Mouse (Mus musculus) CD4-positive, CD25-positive, alpha-beta regulatory T cell, adult 2 months (primary cell): ENCODE measurements around the gene Tsc22d2.
A peak's percentile ranks its signal among the peaks of the same experiment; 100 is the strongest.

Source experiments
- DNase-seq: peaks from one replicate; pipeline ENCODE4 v3.0.0-alpha.2; 2012; ENCODE audit warnings: low read depth, low spot score

The Tsc22d2 gene

GRCm38 (mm10) chr3:58414234-58414938 is at the start of gene Tsc22d2:
Gene Tsc22d2, plus strand, starts transcription at chr3:58414715.
- DNase-seq: peak; percentile 98

DNA sequence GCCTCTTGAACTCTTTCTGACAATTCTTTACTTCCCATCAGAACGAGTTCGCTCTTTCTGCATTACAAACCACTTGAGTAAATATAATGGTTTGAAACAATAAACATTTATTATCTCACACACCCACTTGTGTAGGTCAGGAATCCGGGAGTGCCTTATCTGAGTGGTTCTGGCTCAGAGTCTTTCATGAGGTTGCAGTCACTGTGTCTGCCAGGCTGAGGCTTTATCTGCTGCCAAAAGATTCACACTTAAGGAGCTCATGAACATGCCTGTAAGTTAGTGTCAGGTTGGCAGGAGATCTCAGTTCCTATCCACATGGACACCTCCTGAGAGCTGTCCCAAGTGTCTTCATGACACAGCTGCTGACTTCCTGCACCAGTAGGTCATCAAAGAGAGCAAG is 47.8 kb upstream of the Tsc22d2 start:
- DNase-seq: no peak

DNA sequence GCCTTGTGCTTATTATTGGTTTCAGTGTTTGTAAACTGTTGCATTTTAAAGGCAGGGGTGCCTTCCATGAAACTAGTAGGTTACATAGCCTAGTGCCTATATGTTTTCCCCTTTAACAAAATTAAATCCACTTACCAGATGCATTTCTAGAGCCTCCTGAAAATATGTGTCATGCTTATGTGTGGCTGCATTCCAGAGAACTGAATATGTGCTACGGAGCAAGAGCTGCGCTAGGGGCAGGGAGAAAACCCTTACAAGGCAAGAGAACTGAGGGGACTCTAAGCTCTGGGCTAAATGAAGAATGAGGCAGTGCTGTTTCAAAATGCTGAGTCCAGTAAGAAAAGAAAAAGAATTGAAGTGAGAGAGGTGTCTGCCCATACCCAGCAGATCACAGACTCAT is 43.7 kb upstream of the Tsc22d2 start:
- no peak for DNase-seq

DNA sequence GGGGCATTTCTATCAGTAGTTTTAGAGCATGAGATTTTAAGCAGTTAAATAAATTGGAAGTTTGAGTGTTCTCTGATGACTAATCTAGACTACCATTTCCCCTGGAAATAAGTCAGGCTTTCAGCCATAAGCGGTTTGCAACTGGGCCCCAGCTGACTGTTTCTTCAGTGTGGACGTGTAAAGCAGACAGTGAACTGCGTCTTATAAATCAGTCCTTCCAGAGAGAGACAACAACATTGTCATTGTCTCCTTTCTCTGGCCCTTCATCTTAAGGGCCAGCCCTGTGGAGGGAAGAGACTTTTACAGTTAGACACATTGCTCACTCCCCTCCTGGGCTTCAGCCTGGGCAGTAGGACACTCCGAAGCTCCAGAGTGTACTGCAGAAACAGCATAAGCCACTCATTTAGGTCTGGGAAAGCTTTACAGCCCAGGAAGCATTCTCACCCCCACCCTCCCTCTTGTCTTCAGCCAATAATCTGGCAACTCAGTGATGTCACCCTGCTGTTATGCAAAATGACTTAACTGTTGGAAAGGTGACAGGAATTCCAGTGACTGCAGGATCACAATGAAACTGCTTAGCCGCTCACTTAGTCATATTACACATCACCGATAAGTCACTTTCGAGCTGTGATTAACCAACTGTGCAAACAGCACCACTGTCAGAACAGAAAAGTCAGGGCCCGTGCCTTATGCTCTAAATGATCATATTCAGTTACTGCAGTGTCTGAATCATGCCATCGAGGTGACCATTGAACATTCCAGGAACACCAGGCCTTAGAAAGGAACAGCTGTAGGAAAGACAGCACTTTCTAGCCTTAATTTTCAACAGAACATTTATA is 42.2 kb upstream of the Tsc22d2 start:
- DNase-seq: no peak

DNA sequence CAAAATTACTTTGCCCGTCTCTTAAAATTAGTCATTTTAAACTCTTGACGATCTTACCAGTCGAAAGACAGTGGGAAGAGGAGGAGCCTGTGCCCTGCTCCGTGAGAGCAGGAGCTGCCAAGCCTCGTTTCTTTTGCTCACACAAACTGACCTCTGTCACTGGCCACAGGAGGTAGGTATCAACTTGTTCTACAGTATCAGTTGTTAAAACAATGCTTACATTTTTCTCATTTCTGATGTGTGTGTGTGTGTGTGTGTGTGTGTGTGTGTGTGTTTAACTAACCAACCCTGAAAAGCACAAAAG is 41.7 kb upstream of the Tsc22d2 start:
- DNase-seq: no peak

- no peak for DNase-seq
These were observed 40.2 kb upstream of the Tsc22d2 start for GRCm38 (mm10) chr3:58374281-58374680.

DNA sequence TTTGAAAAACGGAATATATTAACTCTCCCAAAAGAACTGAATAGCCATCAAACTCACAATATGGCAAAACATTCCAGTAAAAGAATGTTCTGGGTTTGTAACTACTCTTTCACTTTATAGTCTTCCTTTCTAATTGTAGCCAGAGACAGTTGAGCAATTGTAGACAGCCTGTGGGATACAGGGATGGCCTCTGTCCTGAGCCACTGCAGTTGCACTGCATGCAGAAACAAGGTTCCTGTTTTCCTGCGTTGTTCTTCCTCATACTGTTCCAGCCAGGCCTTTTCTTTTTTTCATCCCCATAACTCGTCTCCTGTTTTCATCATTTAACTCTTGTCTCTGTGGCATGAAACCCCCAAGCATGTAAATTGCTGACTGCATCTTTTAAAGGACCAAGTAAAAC is 37.8 kb upstream of the Tsc22d2 start:
- DNase-seq: no peak

GRCm38 (mm10) chr3:58377589-58378134 is 36.9 kb upstream of the Tsc22d2 start:
- no peak for DNase-seq

DNA sequence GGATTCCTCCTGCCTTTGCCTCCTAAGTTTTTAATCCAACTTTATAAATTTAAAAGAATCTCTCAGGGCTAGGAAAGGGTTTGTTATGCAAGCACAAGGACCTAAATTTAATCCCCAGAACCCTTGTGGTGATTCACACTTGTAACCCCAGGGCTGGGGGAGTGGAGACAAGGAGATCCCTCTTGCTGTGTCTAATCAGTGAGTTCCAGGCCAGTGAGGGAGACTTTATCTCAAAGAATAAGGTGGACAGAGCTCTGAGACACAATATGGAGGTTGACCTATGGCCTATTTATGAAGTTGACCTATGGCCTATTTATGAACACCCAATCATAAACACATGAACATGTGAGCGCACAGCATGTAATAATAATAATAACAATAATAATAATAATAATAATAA is 31.8 kb upstream of the Tsc22d2 start:
- DNase-seq: no peak

- no peak for DNase-seq
These were observed 29.5 kb upstream of the Tsc22d2 start for GRCm38 (mm10) chr3:58385060-58385459.

- no peak for DNase-seq
These were observed 25.8 kb upstream of the Tsc22d2 start for GRCm38 (mm10) chr3:58388731-58389130.

DNA sequence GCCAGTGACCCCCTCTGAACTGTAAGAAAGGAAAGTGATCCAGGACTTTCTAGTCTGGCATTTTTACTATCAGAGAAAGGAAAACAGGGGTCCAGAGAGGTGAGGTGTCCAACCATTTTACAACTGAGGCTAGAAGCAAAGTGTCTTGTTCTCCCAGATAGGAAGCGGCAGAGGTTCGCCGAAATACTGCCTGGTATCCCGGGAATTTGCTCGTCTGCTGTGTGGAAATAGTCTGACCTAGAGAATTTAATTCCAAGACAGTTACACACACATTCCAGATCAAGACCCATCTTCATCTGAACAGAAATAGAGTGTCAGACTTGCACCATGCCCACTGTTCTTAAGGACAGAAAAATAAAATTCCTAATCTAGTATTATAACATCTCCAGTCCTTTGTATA is 16.0 kb upstream of the Tsc22d2 start:
- DNase-seq: no peak

- no peak for DNase-seq
These were observed 14.6 kb upstream of the Tsc22d2 start for GRCm38 (mm10) chr3:58399931-58400330.

DNA sequence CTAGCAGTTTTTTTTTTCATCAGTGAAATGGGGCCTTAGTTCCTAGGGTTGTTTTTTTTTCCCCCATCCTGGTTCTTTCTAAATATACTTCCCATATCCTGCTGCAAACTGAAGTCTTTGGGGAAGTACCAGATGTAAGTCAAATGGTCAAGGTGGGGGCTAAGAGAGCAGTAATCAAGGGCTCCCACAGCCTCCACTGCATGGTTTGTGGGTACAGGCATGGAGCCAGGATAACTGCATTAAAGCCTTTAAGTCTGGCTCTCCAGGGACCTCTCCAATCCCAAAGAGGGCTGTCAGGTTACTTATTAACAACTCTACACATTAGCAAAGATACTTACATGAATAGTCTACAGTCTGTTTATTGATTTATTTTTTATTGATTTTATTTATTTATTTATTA is 2.8 kb upstream of the Tsc22d2 start:
- DNase-seq: no peak

- DNase-seq: peak; percentile 29
These were observed 844 bp upstream of the Tsc22d2 start for GRCm38 (mm10) chr3:58413671-58414070.

DNA sequence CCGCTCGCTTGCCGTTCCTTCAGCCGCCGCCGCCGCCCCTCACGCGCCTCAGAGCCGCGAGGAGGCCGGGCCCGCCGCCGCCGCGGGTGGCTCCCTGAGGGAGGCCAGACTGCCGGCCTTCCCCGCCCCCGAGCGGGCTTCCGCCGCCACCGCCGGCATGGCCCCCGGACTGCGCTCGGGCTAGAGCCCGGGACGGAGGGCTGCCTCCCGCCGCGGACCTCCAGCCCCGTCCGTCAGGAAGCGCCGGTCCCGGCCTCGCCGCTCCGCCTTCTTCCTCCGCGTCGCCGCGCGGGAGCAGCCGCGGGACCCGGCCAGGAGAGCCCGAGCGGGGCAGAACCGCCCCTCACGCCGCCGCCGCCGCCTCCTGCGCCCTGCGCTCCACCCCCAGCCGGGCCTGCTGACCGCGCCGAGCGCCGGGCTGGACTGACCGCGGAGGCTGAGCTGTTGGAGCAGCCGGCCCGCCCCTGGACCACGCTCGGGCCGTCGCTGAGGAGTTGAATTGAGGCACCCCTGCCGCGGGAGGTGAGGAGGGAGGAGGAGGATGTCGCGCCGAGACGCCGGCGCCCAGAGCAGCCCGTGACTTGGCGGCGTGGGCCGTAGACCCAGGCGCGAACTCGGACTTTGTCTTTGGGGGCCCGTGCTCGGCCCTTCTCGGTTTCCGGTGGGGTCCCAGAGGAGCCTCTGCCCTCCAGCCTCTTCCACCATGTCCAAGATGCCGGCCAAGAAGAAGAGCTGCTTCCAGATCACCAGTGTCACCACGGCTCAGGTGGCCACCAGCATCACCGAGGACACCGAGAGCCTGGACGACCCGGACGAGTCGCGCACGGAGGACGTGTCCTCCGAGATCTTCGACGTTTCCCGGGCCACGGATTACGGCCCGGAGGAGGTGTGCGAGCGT is 720 bp downstream of the Tsc22d2 start:
- peak; percentile 67 for DNase-seq

- peak; percentile 85 for DNase-seq
These were observed 1.6 kb downstream of the Tsc22d2 start for GRCm38 (mm10) chr3:58415884-58416725.

DNA sequence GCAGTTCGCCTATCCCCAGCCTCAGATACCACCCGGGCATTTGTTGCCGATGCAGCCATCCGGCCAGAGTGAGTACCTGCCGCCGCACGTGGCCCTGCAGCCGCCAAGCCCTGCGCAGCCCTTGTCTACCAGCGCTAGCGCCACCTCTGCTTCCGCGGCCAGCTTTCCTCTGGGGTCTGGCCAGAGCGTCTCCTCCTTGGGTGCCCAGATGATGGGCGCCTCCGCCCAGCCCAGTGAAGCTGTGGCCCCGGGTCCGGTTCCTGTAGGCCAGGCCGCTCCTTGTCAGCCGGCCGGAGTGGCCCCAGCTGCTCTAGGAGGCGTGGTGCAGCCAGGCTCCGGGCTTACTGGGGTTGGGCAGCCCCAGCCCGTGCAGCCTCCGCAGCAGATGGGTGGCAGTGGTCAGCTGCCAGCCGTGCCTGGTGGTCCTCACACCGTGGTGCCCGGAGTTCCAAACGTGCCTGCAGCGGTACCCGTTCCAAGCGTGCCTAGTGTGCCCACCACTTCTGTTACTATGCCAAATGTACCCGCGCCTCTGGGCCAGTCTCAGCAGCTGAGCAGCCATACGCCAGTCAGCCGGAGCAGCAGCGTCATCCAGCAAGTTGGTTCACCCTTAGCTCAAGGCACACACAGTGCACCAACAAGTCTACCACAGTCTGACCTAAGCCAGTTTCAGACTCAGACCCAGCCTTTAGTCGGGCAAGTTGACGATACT is 2.4 kb downstream of the Tsc22d2 start:
- peak; percentile 58 for DNase-seq

- DNase-seq: no peak
These were observed 4.5 kb downstream of the Tsc22d2 start for GRCm38 (mm10) chr3:58418724-58419705.
